Mouse (Mus musculus) E14TG2a.4 (cell line): ENCODE data around the gene Mrpl24.

Experiments
- CTCF ChIP-seq: conservative IDR thresholded peaks from 2 replicates; pipeline ENCODE4 v1.5.1; 2014; ENCODE audit warnings: low read length
- NANOG ChIP-seq: IDR thresholded peaks from 2 replicates; pipeline ENCODE4 v1.6.1; 2014; ENCODE audit warnings: borderline replicate concordance, low read length, mixed read lengths
- POU5F1 ChIP-seq: IDR thresholded peaks from 2 replicates; pipeline ENCODE4 v1.6.1; 2014; ENCODE audit warnings: low read length, borderline replicate concordance

- TF ChIP-seq CTCF (no peak), NANOG (no peak), POU5F1 (no peak)
Observed at GRCm38 (mm10) chr3:87913491-87913890, 5.8 kb upstream of the Mrpl24 start.
